Mouse (Mus musculus) lung, postnatal 4 days (tissue): ENCODE measurements around the gene A530064D06Rik.
A peak's percentile ranks its signal among the peaks of the same experiment; 100 is the strongest.
"Not testable (repeated sequence)": the region's sequence is repeated elsewhere in the genome, so short reads cannot be mapped to it uniquely, and the experiment has no call there.

ENCODE experiments used
- DNase-seq, 2 experiments: peaks; one replicate each; pipeline ENCODE4 v3.0.0; 2021

A530064D06Rik gene

GRCm38 (mm10) chr17:48167103-48167502, at the start of gene A530064D06Rik:
TSS of gene A530064D06Rik (minus strand) at chr17:48167275.
- not testable (repeated sequence) for DNase-seq

DNA sequence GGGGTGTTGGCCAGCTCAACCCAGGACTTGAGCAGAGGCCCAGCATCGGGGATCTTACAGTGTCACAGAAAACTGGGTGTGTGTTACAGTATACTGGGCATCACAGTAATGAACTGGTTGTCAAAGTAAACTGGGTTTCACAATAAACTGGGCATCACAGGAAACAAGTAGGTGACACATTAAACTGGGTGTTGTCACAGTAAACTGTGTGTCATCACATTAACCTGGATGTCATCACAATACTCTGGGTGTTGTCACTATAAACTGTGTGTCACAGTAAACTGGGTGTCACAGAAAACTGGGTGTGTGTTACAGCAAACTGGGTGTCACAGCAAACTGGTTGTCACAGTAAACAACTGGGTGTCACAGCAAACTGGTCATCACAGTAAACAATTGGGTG, 48.4 kb upstream of the A530064D06Rik start:
- no peak for DNase-seq

DNA sequence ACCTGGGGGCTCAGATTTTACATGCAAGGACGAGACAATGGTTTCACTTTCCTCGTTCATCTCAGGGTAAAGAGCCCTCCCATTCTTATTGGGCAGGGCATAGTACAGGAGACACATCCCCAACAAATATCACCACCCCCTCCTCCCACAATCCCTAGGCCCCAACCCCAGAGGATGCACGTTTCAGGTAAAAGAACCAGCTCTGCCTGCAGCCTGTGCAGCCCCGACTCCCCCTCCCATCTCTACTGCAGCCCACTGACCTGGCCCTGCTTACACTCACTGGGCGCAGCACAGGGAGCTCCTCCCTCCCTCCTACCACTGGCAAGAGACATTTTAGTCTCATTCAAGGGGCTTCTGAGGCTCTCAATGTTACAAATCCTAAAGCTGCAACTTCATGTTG, 46.4 kb upstream of the A530064D06Rik start:
- no peak for DNase-seq

DNA sequence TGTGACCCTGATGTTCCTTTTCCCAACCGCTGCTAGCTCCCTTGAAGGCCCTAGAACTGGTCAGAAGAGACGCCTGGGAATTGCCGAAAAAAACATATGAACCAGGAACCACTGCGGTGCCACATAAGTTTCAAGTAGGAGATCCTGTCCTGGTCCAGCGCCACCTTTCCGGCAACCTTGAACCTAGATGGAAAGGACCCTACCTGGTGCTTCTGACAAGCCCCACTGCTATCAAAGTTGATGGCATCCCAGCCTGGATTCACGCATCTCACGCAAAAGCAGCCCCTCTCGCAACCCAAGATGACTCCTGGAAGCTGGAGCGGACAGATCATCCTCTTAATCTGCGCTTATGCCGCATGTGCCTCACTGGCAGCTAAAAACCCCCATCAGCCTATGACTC, 45.5 kb upstream of the A530064D06Rik start:
- no peak for DNase-seq

DNA sequence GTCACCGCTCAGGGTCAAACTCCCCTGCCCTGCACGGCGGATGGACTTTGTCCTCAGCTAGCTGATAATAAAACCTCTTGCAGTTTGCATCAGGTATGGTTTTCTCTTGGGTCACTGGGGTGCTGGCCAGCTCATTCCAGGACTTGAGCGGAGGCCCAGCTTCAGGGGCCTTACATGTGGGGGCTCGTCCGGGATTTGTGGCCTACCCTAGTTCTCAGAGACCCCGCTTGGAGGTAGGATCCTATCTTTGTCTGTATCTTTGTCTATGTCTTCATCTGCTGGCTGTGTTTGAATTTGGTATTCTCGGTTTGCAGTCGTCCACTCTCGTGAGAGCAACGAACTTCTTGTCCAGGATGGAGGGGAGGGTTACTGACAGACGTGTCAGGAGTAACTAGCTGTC, 36.0 kb upstream of the A530064D06Rik start:
- DNase-seq, result peak in 1 of 2 experiments; percentile 2

DNA sequence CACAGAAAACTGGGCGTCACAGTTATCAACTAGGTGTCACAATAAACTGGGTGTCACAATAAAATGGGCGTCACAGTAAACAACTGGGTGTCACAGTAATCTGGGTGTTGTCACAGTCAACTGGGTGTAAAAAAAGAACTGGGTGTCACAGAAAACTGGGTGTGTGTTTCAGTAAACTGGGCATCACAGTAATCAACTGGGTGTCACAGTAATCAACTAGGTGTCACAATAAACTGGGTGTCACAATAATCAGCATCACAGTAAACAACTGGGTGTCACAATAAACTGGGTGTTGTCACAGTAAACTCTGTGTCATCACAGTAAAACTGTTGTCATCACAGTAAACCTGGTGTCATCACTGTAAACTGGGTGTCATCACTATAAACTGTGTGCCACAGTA, 25.3 kb upstream of the A530064D06Rik start:
- no peak for DNase-seq

- DNase-seq, result peak in 1 of 2 experiments; percentile 21
Observed at GRCm38 (mm10) chr17:48185252-48185651, 18.2 kb upstream of the A530064D06Rik start.

DNA sequence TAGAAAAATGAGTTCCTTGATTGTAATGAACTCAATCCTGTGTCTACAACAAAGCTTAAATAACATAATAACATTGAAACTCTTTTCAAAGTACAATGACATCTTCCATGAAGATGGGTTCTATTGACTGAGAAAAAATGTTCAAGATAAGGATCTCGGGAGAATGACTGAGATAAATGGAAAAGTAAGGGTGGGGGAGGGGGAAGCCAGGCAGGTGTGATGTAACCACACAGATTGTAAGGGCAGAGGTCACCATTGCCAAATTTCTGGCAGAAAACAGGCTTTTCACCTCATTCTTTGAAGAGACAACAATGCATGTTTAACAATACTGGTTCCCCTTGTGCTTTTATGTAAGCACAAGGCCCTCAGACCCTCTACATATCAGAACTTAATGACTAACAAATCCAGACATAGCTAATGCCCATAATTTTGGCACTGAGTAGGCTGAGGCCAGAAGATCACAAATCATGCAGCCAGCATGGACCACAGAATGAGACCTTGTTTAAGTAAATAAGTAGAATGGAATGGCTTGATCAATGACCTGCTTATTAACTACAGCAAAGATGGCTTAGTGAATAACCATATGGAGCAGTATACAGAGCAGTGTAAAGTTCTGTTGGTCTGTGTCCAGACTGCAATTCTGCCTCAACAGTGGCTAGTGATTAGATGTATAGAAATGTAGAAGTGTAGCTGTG, 9.5 kb downstream of the A530064D06Rik start:
- DNase-seq, result no peak

DNA sequence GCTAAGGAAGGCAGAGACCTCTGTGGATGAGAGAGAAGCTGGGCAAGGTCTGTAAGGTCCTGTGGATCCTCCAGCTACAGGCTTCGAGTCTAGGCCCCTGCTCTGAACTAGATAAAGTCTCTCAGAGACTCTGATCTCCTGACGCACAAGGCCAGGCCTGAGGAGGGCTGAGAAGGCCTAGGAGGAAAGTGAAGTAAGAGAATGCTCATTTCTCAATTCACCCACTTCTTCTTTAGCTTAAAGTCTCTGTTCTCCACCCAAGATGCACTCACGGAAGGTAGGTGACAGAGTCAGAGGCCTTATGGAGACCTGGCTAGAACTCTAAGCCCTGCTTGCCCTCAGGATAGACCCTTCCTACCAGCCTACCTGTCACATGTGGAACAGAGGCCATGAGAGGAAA, 21.0 kb downstream of the A530064D06Rik start, which contains the start of gene 9830107B12Rik:
Gene 9830107B12Rik, minus strand, starts transcription at position 149 of the 400 bp plus-strand sequence.
- peak in 1 of 2 experiments; percentile 13 for DNase-seq

- DNase-seq, result no peak
Observed at GRCm38 (mm10) chr17:48132810-48133209, 34.3 kb downstream of the A530064D06Rik start.

DNA sequence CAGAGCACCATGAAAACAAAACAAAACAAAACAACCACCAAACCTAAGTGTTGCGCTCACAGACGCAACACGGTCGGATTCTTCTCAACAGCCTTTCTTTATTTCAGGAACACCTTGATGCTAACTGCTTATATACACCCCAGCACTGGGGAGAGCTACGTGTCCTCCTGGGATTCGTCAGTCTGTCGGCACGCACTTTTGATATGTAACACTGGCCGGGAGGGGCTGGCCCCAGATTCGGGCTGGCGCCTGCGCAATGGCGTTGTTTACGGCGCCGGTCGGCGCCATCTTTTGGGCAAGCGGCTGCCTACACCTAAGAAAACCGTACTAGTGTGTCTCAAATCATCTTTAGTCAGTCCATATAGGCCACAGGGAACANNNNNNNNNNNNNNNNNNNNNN, 46.6 kb downstream of the A530064D06Rik start:
- DNase-seq, result no peak

GRCm38 (mm10) chr17:48119656-48120055, 47.4 kb downstream of the A530064D06Rik start:
- DNase-seq, result peak; percentile 63 to 84

DNA sequence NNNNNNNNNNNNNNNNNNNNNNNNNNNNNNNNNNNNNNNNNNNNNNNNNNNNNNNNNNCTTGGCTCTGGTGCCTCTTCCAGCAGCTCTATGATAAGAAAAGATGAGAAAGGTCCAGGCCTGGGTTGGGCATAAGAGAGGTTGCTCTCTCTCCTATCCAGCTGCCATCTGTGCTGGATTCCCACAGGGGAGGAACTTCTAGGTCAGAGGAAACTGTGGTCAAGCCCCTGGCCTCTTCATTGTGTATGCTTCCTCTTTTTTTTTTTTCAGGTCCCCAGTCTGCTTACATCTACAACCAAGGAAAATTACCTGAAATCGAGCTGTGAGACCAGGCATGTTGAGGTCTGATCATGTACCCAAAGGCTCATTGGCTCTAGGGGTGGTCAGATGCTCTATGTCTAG, 48.5 kb downstream of the A530064D06Rik start:
- DNase-seq, result no peak

DNA sequence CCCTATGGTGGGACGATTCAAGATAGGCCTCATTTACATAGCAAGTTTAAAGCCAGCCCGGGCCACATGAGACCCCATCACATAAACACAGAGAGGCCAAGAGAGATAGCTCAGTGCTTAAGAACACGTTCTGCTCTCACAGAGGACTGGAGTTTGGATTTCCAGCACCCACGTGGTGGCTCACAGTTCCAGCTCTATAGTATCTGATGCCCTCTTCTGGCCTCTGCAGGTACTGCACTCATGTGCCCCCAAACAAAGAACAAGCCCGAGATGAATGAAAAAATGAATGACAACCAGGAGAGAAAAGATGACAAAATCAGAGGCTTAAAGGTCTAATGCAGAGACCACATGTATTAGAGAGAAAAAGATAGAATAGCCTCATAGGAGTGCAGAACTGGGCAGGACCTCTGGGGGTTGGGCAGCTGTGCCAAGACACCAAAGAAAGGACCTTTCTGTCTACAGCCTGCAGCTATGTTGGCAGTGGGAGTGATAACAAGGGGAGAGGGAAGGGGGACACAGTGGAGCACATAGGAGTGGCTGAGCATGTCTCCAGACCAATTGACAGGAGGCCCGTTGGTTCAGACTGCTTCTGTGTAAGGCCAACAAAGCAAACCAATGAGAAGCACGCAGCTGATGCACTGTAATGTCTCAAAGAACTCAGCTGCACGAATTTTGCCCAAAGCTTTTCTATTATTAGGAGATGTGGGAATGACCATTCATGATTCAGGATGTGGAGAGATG, 56.4 kb downstream of the A530064D06Rik start:
- peak in 1 of 2 experiments; percentile 59 for DNase-seq

- DNase-seq, result no peak
Observed at GRCm38 (mm10) chr17:48108520-48108919, 58.6 kb downstream of the A530064D06Rik start.

- DNase-seq, result no peak
Observed at GRCm38 (mm10) chr17:48107862-48108261, 59.2 kb downstream of the A530064D06Rik start.

GRCm38 (mm10) chr17:48107333-48107732, 59.7 kb downstream of the A530064D06Rik start:
- DNase-seq, result no peak

- DNase-seq, result peak; percentile 88 to 90
Observed at GRCm38 (mm10) chr17:48100441-48101417, 66.3 kb downstream of the A530064D06Rik start.

DNA sequence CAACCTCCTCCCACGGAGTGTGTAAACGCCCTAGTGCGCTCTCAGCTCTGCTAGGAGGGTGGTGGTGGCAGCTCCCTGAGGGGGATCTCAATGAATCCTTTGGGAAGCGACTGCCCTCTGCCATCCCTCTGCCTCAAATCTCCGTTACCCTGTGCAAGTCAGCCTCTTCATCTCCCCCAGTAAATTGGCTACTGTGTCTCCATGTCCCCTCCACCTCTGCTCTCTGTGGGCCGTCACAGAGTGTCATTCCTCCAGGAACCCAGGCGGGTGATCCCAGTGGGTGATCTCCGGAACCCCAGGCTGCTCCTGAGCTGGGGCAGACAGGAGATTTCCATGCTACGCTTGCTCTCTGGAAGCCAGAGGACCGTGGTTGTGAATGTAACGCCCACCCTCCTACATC, 67.8 kb downstream of the A530064D06Rik start:
- DNase-seq, result no peak
